Mouse (Mus musculus): ENCODE results near the gene Sall2. TPM values are rescaled to one million over a fixed set of nuclear protein-coding genes. Genes with fewer than 3 reads are reported as not detected.

Sall2 gene
- polyA plus RNA-seq (2011; ENCODE audit: insufficient read depth, insufficient read length, low read depth, missing spikeins) = 10.0 and 11.4 TPM in 2 replicates

- no peaks in the 10 kb centered on the region for H3K27me3 ChIP-seq (ENCODE audit: control insufficient read depth, insufficient read depth, low read length, poor library complexity, severe bottlenecking)
- no peaks in the 10 kb centered on the region for H3K36me3 ChIP-seq (ENCODE audit: control insufficient read depth, insufficient read depth, low read length, poor library complexity, severe bottlenecking)
- no peak within 1 kb of the TSS for H3K27ac ChIP-seq (ENCODE audit: insufficient read depth, low read length)
- TF ChIP-seq CTCF (IDR thresholded peaks at IDR 0.05; ENCODE audit: low read depth, low read length) (no peak), POLR2A (IDR thresholded peaks at IDR 0.05; ENCODE audit: insufficient read depth, low read length) (no peak), EP300 (IDR thresholded peaks at IDR 0.05; ENCODE audit: insufficient read depth, low read depth, low read length) (no peak)
- peak within 1 kb of the TSS; percentile 70 for H3K4me3 ChIP-seq (ENCODE audit: low read depth, low read length)
- H3K9me3 ChIP-seq (replicated peaks; ENCODE audit: control insufficient read depth, insufficient read depth, low read length, poor library complexity, severe bottlenecking) = no peaks in the 10 kb centered on the region
- peaks cover 4% of the 10 kb centered on the region for H3K4me1 ChIP-seq (ENCODE audit: control insufficient read depth, insufficient read depth, low read length)
- H3K9ac ChIP-seq (ENCODE audit: low read depth, poor library complexity, severe bottlenecking) = peak within 1 kb of the TSS; percentile 14; the same call in 1 of the 2 replicates
Observed at GRCm38 (mm10) chr14:52327910-52328812, at the start of gene Sall2. Sall2 (minus strand) TSS chr14:52328762.

GRCm38 (mm10) chr14:52368741-52369140, 40.2 kb upstream of the Sall2 start:
- Histone ChIP-seq H3K4me1 (ENCODE audit: control insufficient read depth, insufficient read depth, low read length) (no peaks in the 10 kb centered on the region), H3K4me3 (ENCODE audit: low read depth, low read length) (no peak overlapping the region), H3K36me3 (ENCODE audit: control insufficient read depth, insufficient read depth, low read length, poor library complexity, severe bottlenecking) (no peaks in the 10 kb centered on the region), H3K27me3 (ENCODE audit: control insufficient read depth, insufficient read depth, low read length, poor library complexity, severe bottlenecking) (no peaks in the 10 kb centered on the region), H3K9ac (ENCODE audit: low read depth, poor library complexity, severe bottlenecking) (no peak overlapping the region), H3K27ac (ENCODE audit: insufficient read depth, low read length) (no peak overlapping the region), H3K9me3 (replicated peaks; ENCODE audit: control insufficient read depth, insufficient read depth, low read length, poor library complexity, severe bottlenecking) (peaks cover 23% of the 10 kb centered on the region)
- TF ChIP-seq POLR2A (IDR thresholded peaks at IDR 0.05; ENCODE audit: insufficient read depth, low read length) (no peak), CTCF (IDR thresholded peaks at IDR 0.05; ENCODE audit: low read depth, low read length) (no peak), EP300 (IDR thresholded peaks at IDR 0.05; ENCODE audit: insufficient read depth, low read depth, low read length) (no peak)

DNA sequence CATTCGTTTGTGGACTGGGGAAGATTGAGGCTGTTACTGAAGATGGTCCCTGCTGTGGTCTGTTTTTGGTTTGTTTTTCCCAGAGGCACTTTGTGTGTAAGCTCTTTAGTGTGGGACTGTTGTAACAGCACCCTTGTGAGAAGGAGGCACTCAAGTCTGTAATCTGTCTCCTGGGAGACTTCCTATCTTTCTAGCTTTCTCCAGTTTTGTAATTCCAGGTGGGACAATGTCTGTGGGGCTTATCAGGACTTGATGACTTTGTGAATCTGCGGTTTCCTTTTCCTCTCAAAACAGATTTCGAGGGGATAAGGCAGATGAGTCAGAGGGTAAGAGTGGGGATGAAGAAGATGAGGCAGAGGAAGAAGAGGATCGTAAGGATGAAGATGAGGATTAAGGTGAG, 27.7 kb upstream of the Sall2 start, which contains the start of gene Olfr1513:
Olfr1513 (minus strand) TSS at position 101 of the 400 bp plus-strand sequence.
- no peak within 1 kb of the TSS for H3K27ac ChIP-seq (ENCODE audit: insufficient read depth, low read length)
- H3K9ac ChIP-seq (ENCODE audit: low read depth, poor library complexity, severe bottlenecking) = no peak within 1 kb of the TSS
- H3K4me3 ChIP-seq (ENCODE audit: low read depth, low read length) = no peak within 1 kb of the TSS
- H3K9me3 ChIP-seq (replicated peaks; ENCODE audit: control insufficient read depth, insufficient read depth, low read length, poor library complexity, severe bottlenecking) = no peaks in the 10 kb centered on the region
- no peaks in the 10 kb centered on the region for H3K4me1 ChIP-seq (ENCODE audit: control insufficient read depth, insufficient read depth, low read length)
- no peak for TF ChIP-seq POLR2A (IDR thresholded peaks at IDR 0.05; ENCODE audit: insufficient read depth, low read length)
- no peak for TF ChIP-seq CTCF (IDR thresholded peaks at IDR 0.05; ENCODE audit: low read depth, low read length)
- TF ChIP-seq EP300 (IDR thresholded peaks at IDR 0.05; ENCODE audit: insufficient read depth, low read depth, low read length) = no peak
- no peaks in the 10 kb centered on the region for H3K36me3 ChIP-seq (ENCODE audit: control insufficient read depth, insufficient read depth, low read length, poor library complexity, severe bottlenecking)
- no peaks in the 10 kb centered on the region for H3K27me3 ChIP-seq (ENCODE audit: control insufficient read depth, insufficient read depth, low read length, poor library complexity, severe bottlenecking)

- no peaks in the 10 kb centered on the region for H3K27me3 ChIP-seq (ENCODE audit: control insufficient read depth, insufficient read depth, low read length, poor library complexity, severe bottlenecking)
- no peak overlapping the region for H3K4me3 ChIP-seq (ENCODE audit: low read depth, low read length)
- no peaks in the 10 kb centered on the region for H3K9me3 ChIP-seq (replicated peaks; ENCODE audit: control insufficient read depth, insufficient read depth, low read length, poor library complexity, severe bottlenecking)
- H3K9ac ChIP-seq (ENCODE audit: low read depth, poor library complexity, severe bottlenecking) = no peak overlapping the region
- no peaks in the 10 kb centered on the region for H3K4me1 ChIP-seq (ENCODE audit: control insufficient read depth, insufficient read depth, low read length)
- no peak overlapping the region for H3K27ac ChIP-seq (ENCODE audit: insufficient read depth, low read length)
- TF ChIP-seq CTCF (IDR thresholded peaks at IDR 0.05; ENCODE audit: low read depth, low read length) (no peak), EP300 (IDR thresholded peaks at IDR 0.05; ENCODE audit: insufficient read depth, low read depth, low read length) (no peak), POLR2A (IDR thresholded peaks at IDR 0.05; ENCODE audit: insufficient read depth, low read length) (no peak)
- no peaks in the 10 kb centered on the region for H3K36me3 ChIP-seq (ENCODE audit: control insufficient read depth, insufficient read depth, low read length, poor library complexity, severe bottlenecking)
Observed at GRCm38 (mm10) chr14:52339512-52339852, 10.9 kb upstream of the Sall2 start.

DNA sequence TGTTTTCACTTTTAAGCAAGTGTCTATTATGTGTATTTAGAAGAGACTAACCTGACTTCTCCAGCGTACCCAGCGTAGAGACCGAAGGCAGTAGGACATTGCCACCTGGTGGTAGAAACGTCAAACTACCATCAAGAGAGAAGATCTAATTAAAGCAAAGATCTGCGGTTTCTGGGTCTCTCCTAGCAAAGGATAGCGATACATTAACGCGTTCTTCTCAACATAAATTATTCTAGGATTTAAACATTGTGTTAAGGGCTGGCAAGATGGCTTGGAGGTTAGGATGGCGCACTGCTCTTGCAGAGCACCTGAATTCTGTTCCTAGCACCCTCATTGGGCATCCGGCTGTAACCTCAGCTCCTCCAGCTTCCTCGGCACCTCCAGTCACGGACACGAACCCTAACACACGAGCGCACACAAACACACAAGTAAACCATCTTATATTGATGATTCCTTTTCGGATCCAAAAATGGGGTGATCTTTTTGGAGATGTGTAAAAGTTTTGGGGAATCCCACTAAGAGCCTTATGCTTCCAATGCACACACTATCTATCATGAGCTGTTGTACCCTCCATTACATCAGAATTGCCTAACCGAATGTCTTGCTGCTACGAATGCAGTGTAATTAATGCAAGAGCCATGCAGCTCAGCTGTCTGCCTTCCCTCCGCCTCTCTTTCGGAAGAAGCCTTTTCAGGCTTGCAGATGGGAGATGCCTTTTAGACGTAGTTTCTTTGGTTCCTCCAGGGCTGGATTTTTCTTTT, 10.4 kb upstream of the Sall2 start:
- no peaks in the 10 kb centered on the region for H3K9me3 ChIP-seq (replicated peaks; ENCODE audit: control insufficient read depth, insufficient read depth, low read length, poor library complexity, severe bottlenecking)
- no peaks in the 10 kb centered on the region for H3K36me3 ChIP-seq (ENCODE audit: control insufficient read depth, insufficient read depth, low read length, poor library complexity, severe bottlenecking)
- H3K4me3 ChIP-seq (ENCODE audit: low read depth, low read length) = 0 out of 2 replicates have a peak overlapping the region, but pooled peaks have one; percentile 9
- H3K9ac ChIP-seq (ENCODE audit: low read depth, poor library complexity, severe bottlenecking) = no peak overlapping the region
- H3K27ac ChIP-seq (ENCODE audit: insufficient read depth, low read length) = no peak overlapping the region
- H3K27me3 ChIP-seq (ENCODE audit: control insufficient read depth, insufficient read depth, low read length, poor library complexity, severe bottlenecking) = no peaks in the 10 kb centered on the region
- TF ChIP-seq EP300 (IDR thresholded peaks at IDR 0.05; ENCODE audit: insufficient read depth, low read depth, low read length) (no peak), CTCF (IDR thresholded peaks at IDR 0.05; ENCODE audit: low read depth, low read length) (peak; percentile 35)
- no peaks in the 10 kb centered on the region for H3K4me1 ChIP-seq (ENCODE audit: control insufficient read depth, insufficient read depth, low read length)

All from ES-Bruce4 (cell line).